Mouse (Mus musculus) thymus, adult 2 months (tissue): ENCODE measurements around the gene Fam98c.

Experiments used
- CTCF ChIP-seq: fragments of 200-500 bp; IDR thresholded peaks from 2 replicates; pipeline ENCODE4 v1.5.1; 2012; ENCODE audit warnings: mild to moderate bottlenecking, control low read depth, low read length, moderate library complexity, borderline replicate concordance; ENCODE audit not compliant: control insufficient read depth, poor library complexity, insufficient read depth; ENCODE audit errors: extremely low read depth
- POLR2A ChIP-seq: fragments of 200-500 bp; IDR thresholded peaks from 2 replicates; pipeline ENCODE4 v1.6.1; 2012; ENCODE audit warnings: mild to moderate bottlenecking, low read length, control low read depth, moderate library complexity; ENCODE audit not compliant: control insufficient read depth, poor library complexity, insufficient read depth; ENCODE audit errors: extremely low read depth

DNA sequence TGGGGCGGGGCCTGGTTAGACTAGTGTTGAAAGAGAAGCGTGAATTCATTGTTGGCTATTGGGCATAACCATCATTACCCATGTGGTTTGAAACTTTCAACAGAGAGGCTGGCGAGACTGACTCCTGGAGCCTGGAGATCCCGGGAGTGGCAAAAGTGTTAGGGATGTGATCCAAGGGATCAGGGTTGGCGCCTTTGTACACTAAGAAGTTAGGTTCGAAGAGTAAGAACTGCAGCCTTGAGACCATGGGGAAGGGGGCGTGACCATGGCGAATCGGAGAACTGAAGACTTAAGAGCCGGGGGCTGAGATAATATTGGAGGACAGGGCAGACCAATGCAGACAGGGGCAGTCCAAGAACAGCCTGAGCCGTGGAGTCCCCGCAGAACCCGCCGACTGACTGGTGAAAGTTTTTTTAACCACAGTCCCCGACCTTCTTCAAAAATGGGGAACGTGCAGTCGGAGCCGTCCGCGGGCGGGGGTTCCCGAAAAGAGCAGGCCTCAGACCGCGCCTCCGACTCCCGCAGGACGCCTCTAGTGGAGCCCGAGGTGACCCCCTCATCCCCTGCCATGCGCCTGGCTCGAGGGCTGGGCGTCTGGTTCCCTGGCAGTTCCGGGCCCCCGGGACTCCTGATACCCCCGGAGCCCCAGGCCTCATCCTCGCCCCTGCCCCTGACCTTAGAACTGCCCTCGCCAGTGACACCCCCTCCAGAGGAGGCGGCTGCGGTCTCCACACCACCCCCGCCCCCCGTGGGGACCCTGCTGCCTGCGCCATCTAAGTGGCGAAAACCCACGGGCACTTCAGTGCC, 14.9 kb upstream of the Fam98c start:
- TF ChIP-seq POLR2A = no peak
- no peak for TF ChIP-seq CTCF
